Mouse (Mus musculus) limb, embryonic 12.5 days (tissue): Measurements from ENCODE around the gene Brwd1. TPM values are rescaled to one million over a fixed set of nuclear protein-coding genes. Genes with fewer than 3 reads are reported as not detected.

Source experiments
- ATAC-seq: fragments of 200-750 bp; cut with Nextera tagmentation; 2 replicates; pipeline ENCODE4 v1.8.0; 2017; ENCODE audit warnings: low read depth, moderate TSS enrichment; ENCODE audit not compliant: insufficient number of reproducible peaks, insufficient read depth, low FRiP score, low TSS enrichment
- H3K27ac ChIP-seq: fragments of 300-500 bp; sonication (generic); 2 replicates; pipeline ENCODE4 v1.5.1; 2016; ENCODE audit warnings: mild to moderate bottlenecking, moderate library complexity
- H3K27me3 ChIP-seq: fragments of 300-500 bp; sonication (generic); 2 replicates; pipeline ENCODE4 v1.6.1; 2016; ENCODE audit warnings: mild to moderate bottlenecking, moderate library complexity
- H3K36me3 ChIP-seq: fragments of 300-500 bp; sonication (generic); 2 replicates; pipeline ENCODE4 v1.6.1; 2016; ENCODE audit warnings: mild to moderate bottlenecking, moderate library complexity
- H3K4me1 ChIP-seq: fragments of 300-500 bp; sonication (generic); replicated peaks from 2 replicates; pipeline ENCODE4 v1.6.1; 2016
- H3K4me2 ChIP-seq: fragments of 300-500 bp; sonication (generic); 2 replicates; pipeline ENCODE4 v1.6.1; 2016; ENCODE audit warnings: mild to moderate bottlenecking, moderate library complexity
- H3K4me3 ChIP-seq: fragments of 300-500 bp; sonication (generic); replicated peaks from 2 replicates; pipeline ENCODE4 v1.5.1; 2016; ENCODE audit warnings: mild to moderate bottlenecking
- H3K9ac ChIP-seq: fragments of 300-500 bp; sonication (generic); replicated peaks from 2 replicates; pipeline ENCODE4 v1.6.1; 2016; ENCODE audit warnings: mild to moderate bottlenecking, moderate library complexity
- H3K9me3 ChIP-seq: fragments of 300-500 bp; sonication (generic); 2 replicates; pipeline ENCODE4 v1.6.1; 2016; ENCODE audit warnings: mild to moderate bottlenecking, moderate library complexity
- WGBS: fragments of 180-500 bp; shearing (Covaris S2); methylation state at CpG from one replicate; pipeline ENCODE4 v1.1.7; 2016; 5-methylcytosine and 5-hydroxymethylcytosine counted together
- polyA plus RNA-seq: library from polyadenylated mRNA; unstranded; fragments of >200 nt; fragmentation: Nextera tagmentation; extraction: Ambion mirVana; gene quantifications from 2 replicates; pipeline ENCODE4 v1.2.1, GENCODE M21; 2016

The Brwd1 gene
- polyA plus RNA-seq, 1 experiment from 2014 or later, result 144 TPM

- no peak for ATAC-seq
- Histone ChIP-seq H3K36me3 (peaks cover 50% of the 10 kb centered on the region), H3K4me2 (peak overlapping the region; percentile 72)
Measured at GRCm38 (mm10) chr16:96080524-96080923, 1.8 kb downstream of the Brwd1 start.

DNA sequence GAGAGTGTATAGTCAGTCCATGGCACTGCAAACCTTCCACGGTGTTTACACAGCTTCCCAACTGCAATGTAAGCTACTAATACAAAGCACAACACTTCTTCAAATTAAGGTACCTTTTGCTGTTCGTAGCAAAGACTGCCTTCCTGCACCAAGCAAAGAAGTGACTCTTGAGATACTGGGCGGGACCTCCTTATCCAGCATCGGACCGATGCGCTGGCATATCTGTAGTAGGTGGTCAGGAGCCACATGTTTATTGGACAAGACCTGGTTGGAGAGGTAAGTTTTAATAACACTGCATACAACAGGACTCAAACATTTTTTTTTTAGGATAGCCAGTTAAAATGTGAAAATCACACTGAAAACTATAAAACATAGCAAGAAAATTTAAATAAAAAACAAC is 14.0 kb downstream of the Brwd1 start:
- Histone ChIP-seq H3K36me3 (peaks cover 93% of the 10 kb centered on the region), H3K27ac (no peak overlapping the region), H3K27me3 (no peaks in the 10 kb centered on the region), H3K4me3 (no peak overlapping the region), H3K4me2 (no peak overlapping the region), H3K9ac (no peak overlapping the region), H3K4me1 (no peaks in the 10 kb centered on the region), H3K9me3 (no peaks in the 10 kb centered on the region)
- WGBS, result 92% methylated on average over 6 of the region's 6 CpGs
- ATAC-seq, result no peak

More at GRCm38 (mm10) chr16:96080524-96080923, 1.8 kb downstream of the Brwd1 start:
- Histone ChIP-seq H3K9me3 (no peaks in the 10 kb centered on the region), H3K4me3 (peak overlapping the region; percentile 97; the same call in 1 of the 2 replicates), H3K27ac (no peak overlapping the region), H3K27me3 (no peaks in the 10 kb centered on the region), H3K9ac (no peak overlapping the region), H3K4me1 (peaks cover 16% of the 10 kb centered on the region)
- 88% methylated on average over 7 of the region's 7 CpGs for whole genome bisulfite sequencing

DNA sequence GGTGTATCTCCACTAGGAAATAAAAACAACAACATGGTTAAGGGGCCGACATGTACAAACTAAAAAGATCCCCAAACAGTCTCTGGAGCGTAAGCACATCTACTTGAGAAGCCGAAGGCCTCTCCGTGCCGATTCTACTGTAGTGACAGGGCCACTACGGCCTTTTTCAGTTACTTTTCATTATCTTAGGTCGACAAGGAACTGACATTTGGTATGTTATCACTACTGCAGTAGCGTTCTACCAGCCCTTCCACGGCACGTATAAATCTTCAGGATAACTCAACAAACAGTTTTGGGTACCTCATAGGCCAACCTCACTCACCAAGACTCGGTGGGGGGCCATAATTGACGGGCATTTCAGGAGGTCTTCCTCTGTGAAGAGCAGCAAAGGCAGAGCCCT is 16.2 kb downstream of the Brwd1 start:
- 93% methylated on average over 12 of the region's 12 CpGs for WGBS
- no peak overlapping the region for H3K27ac ChIP-seq
- H3K4me3 ChIP-seq, result no peak overlapping the region
- no peak overlapping the region for H3K4me2 ChIP-seq
- ATAC-seq, result no peak
- no peaks in the 10 kb centered on the region for H3K4me1 ChIP-seq
- H3K9ac ChIP-seq, result no peak overlapping the region
- H3K27me3 ChIP-seq, result no peaks in the 10 kb centered on the region
- peaks cover 93% of the 10 kb centered on the region for H3K36me3 ChIP-seq
- no peaks in the 10 kb centered on the region for H3K9me3 ChIP-seq

DNA sequence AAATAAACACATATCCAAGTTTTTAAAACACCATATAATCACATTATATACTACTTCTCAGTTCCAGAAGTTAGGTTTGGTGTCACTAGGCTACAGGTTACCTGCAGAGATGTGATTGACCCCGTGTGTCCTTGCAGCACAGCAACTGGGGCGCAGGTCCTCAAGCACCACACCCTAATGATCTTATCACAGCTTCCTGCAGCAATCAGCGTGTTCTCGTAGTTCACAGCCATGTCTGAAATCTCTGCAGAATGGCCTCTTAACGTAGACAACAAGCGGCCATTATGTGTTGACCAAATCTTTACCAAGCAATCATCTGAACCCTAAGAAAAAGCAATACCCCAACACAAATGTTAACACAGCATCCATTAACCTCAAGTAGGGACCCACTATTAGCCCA is 17.7 kb downstream of the Brwd1 start:
- H3K9ac ChIP-seq, result no peak overlapping the region
- no peak overlapping the region for H3K4me2 ChIP-seq
- H3K9me3 ChIP-seq, result no peaks in the 10 kb centered on the region
- peaks cover 95% of the 10 kb centered on the region for H3K36me3 ChIP-seq
- H3K27ac ChIP-seq, result no peak overlapping the region
- WGBS, result 97% methylated on average over 6 of the region's 6 CpGs
- ATAC-seq, result no peak
- H3K4me3 ChIP-seq, result no peak overlapping the region
- no peaks in the 10 kb centered on the region for H3K4me1 ChIP-seq
- H3K27me3 ChIP-seq, result no peaks in the 10 kb centered on the region

- WGBS, result 69% methylated on average over 5 of the region's 5 CpGs
Measured at GRCm38 (mm10) chr16:96044096-96044495, 38.2 kb downstream of the Brwd1 start.

DNA sequence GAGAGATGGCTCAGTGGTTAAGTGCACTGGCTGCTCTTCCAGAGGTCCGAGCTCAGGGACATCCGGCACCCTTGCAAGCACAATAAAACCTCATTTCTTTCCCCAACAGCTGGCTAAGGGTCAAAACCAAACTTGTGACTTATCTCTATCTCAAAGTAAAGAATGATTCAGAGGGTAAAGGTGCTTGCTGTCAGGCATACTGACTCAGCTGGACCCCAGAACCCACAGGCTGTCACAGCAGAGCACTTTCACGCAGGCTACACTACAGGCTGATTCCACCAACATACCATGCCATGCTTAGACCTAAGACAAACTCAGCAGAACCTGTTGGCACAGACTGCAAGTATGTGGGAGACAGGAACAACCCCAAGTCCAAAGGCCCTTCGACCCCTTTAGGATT is 41.6 kb downstream of the Brwd1 start:
- Histone ChIP-seq H3K4me1 (no peaks in the 10 kb centered on the region), H3K36me3 (peaks cover 98% of the 10 kb centered on the region)
- ATAC-seq, result no peak

More at GRCm38 (mm10) chr16:96044096-96044495, 38.2 kb downstream of the Brwd1 start:
- H3K9ac ChIP-seq, result no peak overlapping the region
- H3K36me3 ChIP-seq, result peaks cover 97% of the 10 kb centered on the region
- H3K4me1 ChIP-seq, result no peaks in the 10 kb centered on the region
- H3K27ac ChIP-seq, result no peak overlapping the region
- H3K9me3 ChIP-seq, result no peaks in the 10 kb centered on the region
- ATAC-seq, result no peak
- H3K4me2 ChIP-seq, result no peak overlapping the region
- H3K4me3 ChIP-seq, result no peak overlapping the region
- H3K27me3 ChIP-seq, result no peaks in the 10 kb centered on the region

GRCm38 (mm10) chr16:96039538-96039937 is 42.8 kb downstream of the Brwd1 start:
- Histone ChIP-seq H3K9ac (no peak overlapping the region), H3K4me1 (no peaks in the 10 kb centered on the region), H3K4me3 (no peak overlapping the region), H3K27me3 (no peaks in the 10 kb centered on the region), H3K36me3 (peaks cover 100% of the 10 kb centered on the region), H3K9me3 (no peaks in the 10 kb centered on the region), H3K27ac (no peak overlapping the region), H3K4me2 (no peak overlapping the region)
- ATAC-seq, result no peak
- WGBS, result 66% methylated on average over 6 of the region's 6 CpGs

More for the DNA sequence above, 41.6 kb downstream of the Brwd1 start:
- Histone ChIP-seq H3K27me3 (no peaks in the 10 kb centered on the region), H3K27ac (no peak overlapping the region), H3K4me2 (no peak overlapping the region), H3K4me3 (no peak overlapping the region), H3K9me3 (no peaks in the 10 kb centered on the region), H3K9ac (no peak overlapping the region)
- 92% methylated on average over 4 of the region's 4 CpGs for WGBS

GRCm38 (mm10) chr16:96034473-96034872 is 47.9 kb downstream of the Brwd1 start:
- Histone ChIP-seq H3K27me3 (no peaks in the 10 kb centered on the region), H3K4me1 (no peaks in the 10 kb centered on the region), H3K36me3 (peaks cover 100% of the 10 kb centered on the region), H3K27ac (peak overlapping the region; percentile 36; the same call in 1 of the 2 replicates), H3K9ac (no peak overlapping the region), H3K4me2 (no peak overlapping the region), H3K9me3 (no peaks in the 10 kb centered on the region), H3K4me3 (no peak overlapping the region)
- 65% methylated on average over 6 of the region's 6 CpGs for WGBS
- no peak; the same call in 1 of the 2 replicates for ATAC-seq

- Histone ChIP-seq H3K36me3 (peaks cover 100% of the 10 kb centered on the region), H3K9me3 (no peaks in the 10 kb centered on the region), H3K27me3 (no peaks in the 10 kb centered on the region), H3K4me2 (no peak overlapping the region), H3K27ac (no peak overlapping the region), H3K4me3 (no peak overlapping the region), H3K4me1 (no peaks in the 10 kb centered on the region), H3K9ac (no peak overlapping the region)
- 89% methylated on average over 13 of the region's 13 CpGs for WGBS
- ATAC-seq, result no peak
Measured at GRCm38 (mm10) chr16:96032368-96033043, 49.8 kb downstream of the Brwd1 start.

GRCm38 (mm10) chr16:96030476-96031102 is 51.7 kb downstream of the Brwd1 start:
- H3K27ac ChIP-seq, result no peak overlapping the region
- H3K36me3 ChIP-seq, result peaks cover 99% of the 10 kb centered on the region
- no peaks in the 10 kb centered on the region for H3K27me3 ChIP-seq
- ATAC-seq, result no peak
- WGBS, result 89% methylated on average over 2 of the region's 2 CpGs
- no peak overlapping the region for H3K4me2 ChIP-seq
- no peak overlapping the region for H3K4me3 ChIP-seq
- no peak overlapping the region for H3K9ac ChIP-seq
- no peaks in the 10 kb centered on the region for H3K9me3 ChIP-seq
- no peaks in the 10 kb centered on the region for H3K4me1 ChIP-seq

DNA sequence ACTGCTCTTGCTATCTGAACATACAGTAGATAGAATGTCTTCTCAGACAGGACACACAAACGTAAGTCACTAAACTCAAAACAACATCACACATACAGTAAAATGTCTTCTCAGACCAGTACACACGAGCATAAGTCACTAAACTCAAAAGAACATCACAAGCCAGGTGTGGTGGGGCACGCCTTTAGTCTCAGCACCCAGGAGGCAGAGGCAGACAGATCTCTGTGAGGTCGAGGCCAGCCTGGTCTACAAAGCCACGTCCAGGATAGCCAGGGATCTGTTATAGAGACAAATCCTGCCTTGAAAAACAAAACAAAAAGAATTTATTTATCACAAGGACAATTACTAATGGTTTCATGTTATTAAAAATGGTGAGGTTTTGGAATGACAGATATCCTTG is 56.1 kb downstream of the Brwd1 start:
- ATAC-seq, result no peak
- WGBS, result 91% methylated on average over 5 of the region's 5 CpGs

More for the DNA sequence above, 56.1 kb downstream of the Brwd1 start:
- H3K9ac ChIP-seq, result no peak overlapping the region
- H3K27me3 ChIP-seq, result no peaks in the 10 kb centered on the region
- peaks cover 93% of the 10 kb centered on the region for H3K36me3 ChIP-seq
- H3K27ac ChIP-seq, result no peak overlapping the region
- H3K4me1 ChIP-seq, result no peaks in the 10 kb centered on the region
- H3K4me3 ChIP-seq, result no peak overlapping the region
- no peak overlapping the region for H3K4me2 ChIP-seq
- H3K9me3 ChIP-seq, result no peaks in the 10 kb centered on the region
